Mouse (Mus musculus): ENCODE measurements around the gene Vmn1r71.
"Not testable (repeated sequence)": the region's sequence is repeated elsewhere in the genome, so short reads cannot be mapped to it uniquely, and the experiment has no call there.

Vmn1r71 gene

DNA sequence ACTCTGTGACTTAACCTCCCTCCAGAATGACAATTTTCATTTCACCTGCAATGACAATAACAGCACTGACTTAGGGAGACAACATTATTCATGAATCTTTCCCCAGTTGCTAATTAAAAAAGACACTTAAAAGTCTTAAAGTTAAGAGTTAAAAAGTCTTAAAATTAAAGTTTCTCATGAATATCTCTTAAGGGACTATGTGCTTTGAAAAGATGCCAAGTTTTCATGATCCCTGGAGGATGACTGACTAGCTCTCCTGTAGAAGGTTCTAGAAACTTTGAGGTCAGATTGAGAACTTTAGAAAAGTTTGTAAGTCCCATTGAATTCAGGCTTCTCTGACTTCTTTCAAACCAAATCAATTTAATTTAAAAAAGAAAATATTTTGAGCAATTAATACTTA, at the start of gene Vmn1r71:
Gene Vmn1r71 (minus strand): TSS at position 101 of the 400 bp plus-strand sequence.
- no peak for DNase-seq (ENCODE audit: low read depth, low spot score)

DNA sequence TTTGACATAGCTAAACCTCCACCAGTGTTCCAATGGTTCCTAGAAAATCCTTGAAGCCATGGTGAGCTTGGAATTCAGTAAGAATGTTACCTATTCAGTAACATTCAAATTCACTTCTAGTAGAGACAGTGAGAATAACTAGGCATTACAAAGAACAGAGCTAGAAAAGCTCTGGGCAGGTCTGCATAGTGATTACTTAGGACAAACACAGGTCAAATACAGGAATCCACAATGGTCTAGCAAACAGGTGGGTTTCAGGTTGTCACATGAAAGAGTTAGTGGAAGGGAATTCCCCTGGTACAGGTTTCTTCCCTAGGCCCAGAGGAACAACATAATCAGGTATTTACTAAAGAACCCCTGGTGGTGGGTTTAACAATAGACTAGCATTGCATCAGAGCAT, 3.4 kb upstream of the Vmn1r71 start:
- DNase-seq (ENCODE audit: low read depth, low spot score) = not testable (repeated sequence)

All from telencephalon, adult 2 months (tissue).